18 mouse cellular contexts compared by ENCODE assay signal in the genomic region with DNA sequence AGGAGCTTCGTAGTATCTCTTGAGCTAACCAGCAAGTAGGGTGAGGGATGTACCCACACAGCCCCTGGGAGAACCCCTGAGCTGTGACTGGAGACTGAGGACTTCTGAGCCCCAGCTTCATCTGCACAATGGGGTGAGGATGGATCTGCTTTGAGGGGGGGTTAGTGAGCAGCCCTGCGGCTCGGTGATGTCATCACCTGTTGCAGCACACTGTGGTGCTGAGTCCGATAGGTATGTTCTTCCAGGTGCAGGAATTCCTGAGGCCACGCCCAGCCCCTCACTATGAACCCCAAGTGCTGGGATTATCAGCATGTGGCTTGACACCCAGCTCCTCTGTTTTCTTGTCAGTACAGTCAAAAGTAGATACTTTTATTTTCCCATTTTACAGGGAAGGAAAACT. TPM values are rescaled to one million over a fixed set of nuclear protein-coding genes. Genes with fewer than 3 reads are reported as not detected.
A peak's percentile ranks its signal among the peaks of the same experiment; 100 is the strongest.
DNase-seq lines count a peak whose midpoint lies in the region; ATAC-seq and TF ChIP-seq lines count a peak whose summit lies in the region.
"Had no signal": no experiment of that assay in that cellular context is flagged by ENCODE, and none has a peak within 500 bp of the region (broad histone marks: within the 10 kb centered on the region; RNA-seq: fewer than 3 reads in every experiment).

No protein-coding gene starts in this region.

- H3K4me3 ChIP-seq in forebrain, embryonic 14.5 days (ENCODE audit: low read depth, low read length): no peak overlapping the region
- H3K4me3 ChIP-seq in forebrain, embryonic 11.5 days (ENCODE audit: low read depth, low read length): no peak overlapping the region
- H3K4me3 ChIP-seq in midbrain, embryonic 14.5 days (replicated peaks; ENCODE audit: low read depth, low read length): no peak overlapping the region
- no peak overlapping the region for H3K4me3 ChIP-seq in midbrain, postnatal 0 days (ENCODE audit: low read depth, low read length)
- H3K4me3 ChIP-seq in hindbrain, embryonic 15.5 days: no peak overlapping the region
- H3K4me3 ChIP-seq in neural tube, embryonic 13.5 days: no peak overlapping the region
- H3K4me3 ChIP-seq: erythroblast, embryonic 14.5 days had no signal

- no peak for ATAC-seq in forebrain, embryonic 14.5 days
- ATAC-seq in forebrain, embryonic 11.5 days (replicated peaks; ENCODE audit: low FRiP score): no peak
- ATAC-seq in midbrain, embryonic 14.5 days (ENCODE audit: low FRiP score, low TSS enrichment): no peak
- ATAC-seq in midbrain, postnatal 0 days (ENCODE audit: low FRiP score): no peak
- ATAC-seq in hindbrain, embryonic 15.5 days (ENCODE audit: low FRiP score, low read depth): no peak
- ATAC-seq in neural tube, embryonic 13.5 days (ENCODE audit: low read depth): no peak
- ATAC-seq: intestine, postnatal 0 days had no signal

- DNase-seq in forebrain, embryonic 14.5 days (ENCODE audit: low spot score): no peak
- no peak for DNase-seq in forebrain, embryonic 11.5 days (ENCODE audit: low spot score)
- DNase-seq in midbrain, embryonic 14.5 days: no peak
- DNase-seq in midbrain, postnatal 0 days (ENCODE audit: low spot score): no peak
- no peak for DNase-seq in embryo, embryonic 9.5 days (ENCODE audit: extremely low spot score)
- DNase-seq in heart, postnatal 36 days: no peak
- DNase-seq: B cell, adult 2 months; heart, postnatal 14 days; kidney, postnatal 25 days; liver; lung, adult 2 months; lung, postnatal 10 days had no signal

- no peaks in the 10 kb centered on the region for H3K9me3 ChIP-seq in forebrain, embryonic 14.5 days (replicated peaks; ENCODE audit: control insufficient read depth, low read length)
- H3K9me3 ChIP-seq in forebrain, embryonic 11.5 days (ENCODE audit: control insufficient read depth, low read length): no peaks in the 10 kb centered on the region
- no peaks in the 10 kb centered on the region for H3K9me3 ChIP-seq in midbrain, embryonic 14.5 days (ENCODE audit: control insufficient read depth, low read length)
- no peaks in the 10 kb centered on the region for H3K9me3 ChIP-seq in midbrain, postnatal 0 days (ENCODE audit: low read length)
- H3K9me3 ChIP-seq in hindbrain, embryonic 15.5 days: no peaks in the 10 kb centered on the region
- H3K9me3 ChIP-seq in neural tube, embryonic 13.5 days: no peaks in the 10 kb centered on the region

- H3K4me1 ChIP-seq in forebrain, embryonic 14.5 days (ENCODE audit: control insufficient read depth, insufficient read depth, low read length): peaks cover 53% of the 10 kb centered on the region
- peaks cover 35% of the 10 kb centered on the region for H3K4me1 ChIP-seq in forebrain, embryonic 11.5 days (replicated peaks; ENCODE audit: control insufficient read depth, insufficient read depth, low read length)
- H3K4me1 ChIP-seq in midbrain, embryonic 14.5 days (ENCODE audit: control insufficient read depth, insufficient read depth, low read length): peaks cover 51% of the 10 kb centered on the region
- peaks cover 22% of the 10 kb centered on the region; the same call in 1 of the 2 replicates for H3K4me1 ChIP-seq in midbrain, postnatal 0 days (ENCODE audit: insufficient read depth, low read length)
- peaks cover 67% of the 10 kb centered on the region for H3K4me1 ChIP-seq in hindbrain, embryonic 15.5 days (replicated peaks)
- peaks cover 86% of the 10 kb centered on the region for H3K4me1 ChIP-seq in neural tube, embryonic 13.5 days (replicated peaks)

- no peak overlapping the region for H3K4me2 ChIP-seq in forebrain, embryonic 14.5 days (ENCODE audit: low read length)
- no peak overlapping the region for H3K4me2 ChIP-seq in forebrain, embryonic 11.5 days (ENCODE audit: low read depth, low read length, severe bottlenecking)
- no peak overlapping the region for H3K4me2 ChIP-seq in midbrain, embryonic 14.5 days (ENCODE audit: low read length)
- H3K4me2 ChIP-seq in midbrain, postnatal 0 days (ENCODE audit: low read depth, low read length, poor library complexity, severe bottlenecking): no peak overlapping the region
- no peak overlapping the region for H3K4me2 ChIP-seq in hindbrain, embryonic 15.5 days
- H3K4me2 ChIP-seq in neural tube, embryonic 13.5 days: no peak overlapping the region

- no peaks in the 10 kb centered on the region for H3K27me3 ChIP-seq in forebrain, embryonic 14.5 days (replicated peaks; ENCODE audit: control insufficient read depth, insufficient read depth, low read length)
- H3K27me3 ChIP-seq in forebrain, embryonic 11.5 days (ENCODE audit: control insufficient read depth, insufficient read depth, low read length): no peaks in the 10 kb centered on the region
- H3K27me3 ChIP-seq in midbrain, embryonic 14.5 days (ENCODE audit: control insufficient read depth, insufficient read depth, low read length): no peaks in the 10 kb centered on the region
- no peaks in the 10 kb centered on the region for H3K27me3 ChIP-seq in midbrain, postnatal 0 days (ENCODE audit: insufficient read depth, low read length)
- H3K27me3 ChIP-seq in hindbrain, embryonic 15.5 days: no peaks in the 10 kb centered on the region
- H3K27me3 ChIP-seq in neural tube, embryonic 13.5 days: no peaks in the 10 kb centered on the region

- no peaks in the 10 kb centered on the region for H3K36me3 ChIP-seq in forebrain, embryonic 14.5 days (ENCODE audit: control insufficient read depth, insufficient read depth, low read length)
- no peaks in the 10 kb centered on the region for H3K36me3 ChIP-seq in forebrain, embryonic 11.5 days (ENCODE audit: control insufficient read depth, insufficient read depth, low read length)
- H3K36me3 ChIP-seq in midbrain, embryonic 14.5 days (ENCODE audit: control insufficient read depth, insufficient read depth, low read length): no peaks in the 10 kb centered on the region
- no peaks in the 10 kb centered on the region for H3K36me3 ChIP-seq in midbrain, postnatal 0 days (ENCODE audit: insufficient read depth, low read length)
- H3K36me3 ChIP-seq in hindbrain, embryonic 15.5 days: no peaks in the 10 kb centered on the region
- H3K36me3 ChIP-seq in neural tube, embryonic 13.5 days: no peaks in the 10 kb centered on the region

- TF ChIP-seq CTCF in midbrain, postnatal 0 days (IDR thresholded peaks at IDR 0.05): no peak

- H3K9ac ChIP-seq in forebrain, embryonic 14.5 days (ENCODE audit: low read length): no peak overlapping the region
- no peak overlapping the region for H3K9ac ChIP-seq in forebrain, embryonic 11.5 days (ENCODE audit: low read length)
- H3K9ac ChIP-seq in midbrain, embryonic 14.5 days (replicated peaks; ENCODE audit: low read length): no peak overlapping the region
- no peak overlapping the region for H3K9ac ChIP-seq in midbrain, postnatal 0 days (replicated peaks; ENCODE audit: low read length, poor library complexity, severe bottlenecking)
- H3K9ac ChIP-seq in hindbrain, embryonic 15.5 days: no peak overlapping the region
- no peak overlapping the region for H3K9ac ChIP-seq in neural tube, embryonic 13.5 days
- H3K9ac ChIP-seq: liver, embryonic 14.5 days had no signal

- intact Hi-C loops in heart, postnatal 36 days (cut with DNase I): no loop called here

- 94% methylated on average over 5 of the region's 5 CpGs for WGBS in forebrain, embryonic 14.5 days
- WGBS in forebrain, embryonic 11.5 days: 94% methylated on average over 5 of the region's 5 CpGs
- WGBS in midbrain, embryonic 14.5 days: 89% methylated on average over 5 of the region's 5 CpGs
- WGBS in midbrain, postnatal 0 days: 91% methylated on average over 5 of the region's 5 CpGs
- 92% methylated on average over 5 of the region's 5 CpGs for WGBS in hindbrain, embryonic 15.5 days
- 94% methylated on average over 5 of the region's 5 CpGs for WGBS in neural tube, embryonic 13.5 days

- H3K27ac ChIP-seq in forebrain, embryonic 14.5 days (ENCODE audit: low read depth, low read length): peak overlapping the region; percentile 86; the same call in 1 of the 2 replicates
- no peak overlapping the region for H3K27ac ChIP-seq in forebrain, embryonic 11.5 days (ENCODE audit: low read depth, low read length)
- peak overlapping the region; percentile 81; the same call in 1 of the 2 replicates for H3K27ac ChIP-seq in midbrain, embryonic 14.5 days (replicated peaks; ENCODE audit: low read depth, low read length)
- no peak overlapping the region for H3K27ac ChIP-seq in midbrain, postnatal 0 days (ENCODE audit: low read depth, low read length)
- peak overlapping the region; percentile 80 for H3K27ac ChIP-seq in hindbrain, embryonic 15.5 days (replicated peaks)
- H3K27ac ChIP-seq in neural tube, embryonic 13.5 days (replicated peaks): peak overlapping the region; percentile 93
- H3K27ac ChIP-seq: liver, embryonic 14.5 days; macrophage had no signal

RNA-seq across cellular contexts. Expression of gene Tmem115, which starts 50.0 kb away (rescaled TPM):
- 44.4 and 53.4 TPM in 2 replicates for polyA plus RNA-seq in forebrain, embryonic 14.5 days (2014; fragmentation: Nextera tagmentation; extraction: Ambion mirVana)
- 40.2 and 43.7 TPM in 2 replicates for polyA plus RNA-seq in forebrain, embryonic 11.5 days (2014; fragmentation: Nextera tagmentation; extraction: Ambion mirVana)
- polyA plus RNA-seq in midbrain, embryonic 14.5 days (2014; fragmentation: Nextera tagmentation; extraction: Ambion mirVana): 50.9 and 51.7 TPM in 2 replicates
- total RNA-seq in midbrain, postnatal 0 days (2014; rRNA removed): 57.8 and 70.4 TPM in 2 replicates
- polyA plus RNA-seq in midbrain, postnatal 0 days (2015; fragmentation: Nextera tagmentation; extraction: Ambion mirVana): 51.9 and 53.6 TPM in 2 replicates
- 48.1 and 48.5 TPM in 2 replicates for polyA plus RNA-seq in hindbrain, embryonic 15.5 days (2015; fragmentation: Nextera tagmentation; extraction: Ambion mirVana)
- polyA plus RNA-seq in neural tube, embryonic 13.5 days (2015; fragmentation: Nextera tagmentation; extraction: Ambion mirVana): 43.4 and 44.4 TPM in 2 replicates
- total RNA-seq in heart, postnatal 36 days (2021): 10 to 100 TPM; 22.7 to 26.8 TPM

RNA-seq across cellular contexts. Expression of gene Cyb561d2, which starts 58.3 kb away (rescaled TPM):
- 33.1 and 38.0 TPM in 2 replicates for polyA plus RNA-seq in forebrain, embryonic 14.5 days (2014; fragmentation: Nextera tagmentation; extraction: Ambion mirVana)
- 14.3 and 18.7 TPM in 2 replicates for polyA plus RNA-seq in forebrain, embryonic 11.5 days (2014; fragmentation: Nextera tagmentation; extraction: Ambion mirVana)
- 35.1 and 49.6 TPM in 2 replicates for polyA plus RNA-seq in midbrain, embryonic 14.5 days (2014; fragmentation: Nextera tagmentation; extraction: Ambion mirVana)
- 39.0 and 50.8 TPM in 2 replicates for total RNA-seq in midbrain, postnatal 0 days (2014; rRNA removed)
- polyA plus RNA-seq in midbrain, postnatal 0 days (2015; fragmentation: Nextera tagmentation; extraction: Ambion mirVana): 50.0 and 58.1 TPM in 2 replicates
- 45.3 and 47.3 TPM in 2 replicates for polyA plus RNA-seq in hindbrain, embryonic 15.5 days (2015; fragmentation: Nextera tagmentation; extraction: Ambion mirVana)
- 33.0 and 40.1 TPM in 2 replicates for polyA plus RNA-seq in neural tube, embryonic 13.5 days (2015; fragmentation: Nextera tagmentation; extraction: Ambion mirVana)
- total RNA-seq in heart, postnatal 36 days (2021): 1 to 10 TPM; 4.7 to 5.3 TPM

RNA-seq across cellular contexts. Expression of gene Nprl2, which starts 58.3 kb away (rescaled TPM):
- polyA plus RNA-seq in forebrain, embryonic 14.5 days (2014; fragmentation: Nextera tagmentation; extraction: Ambion mirVana): 83.2 and 83.8 TPM in 2 replicates
- 40.7 and 43.7 TPM in 2 replicates for polyA plus RNA-seq in forebrain, embryonic 11.5 days (2014; fragmentation: Nextera tagmentation; extraction: Ambion mirVana)
- polyA plus RNA-seq in midbrain, embryonic 14.5 days (2014; fragmentation: Nextera tagmentation; extraction: Ambion mirVana): 69.4 and 75.7 TPM in 2 replicates
- 55.5 and 68.7 TPM in 2 replicates for total RNA-seq in midbrain, postnatal 0 days (2014; rRNA removed)
- 60.0 and 66.5 TPM in 2 replicates for polyA plus RNA-seq in midbrain, postnatal 0 days (2015; fragmentation: Nextera tagmentation; extraction: Ambion mirVana)
- 69.2 and 70.2 TPM in 2 replicates for polyA plus RNA-seq in hindbrain, embryonic 15.5 days (2015; fragmentation: Nextera tagmentation; extraction: Ambion mirVana)
- 66.7 and 73.7 TPM in 2 replicates for polyA plus RNA-seq in neural tube, embryonic 13.5 days (2015; fragmentation: Nextera tagmentation; extraction: Ambion mirVana)
- 10 to 100 TPM; 17.5 to 18.5 TPM for total RNA-seq in heart, postnatal 36 days (2021)

Comparison
In these comparisons a context has a peak if more than half of its experiments do, and no peak if none do; other contexts are left out.
1. H3K27ac ChIP-seq: peak in forebrain, embryonic 14.5 days (single experiment), midbrain, embryonic 14.5 days (single experiment), hindbrain, embryonic 15.5 days (single experiment) and neural tube, embryonic 13.5 days (single experiment); none in forebrain, embryonic 11.5 days (single experiment) and midbrain, postnatal 0 days (single experiment).